Mouse (Mus musculus) forelimb bud, embryonic 11.5 days (tissue): ENCODE measurements around the gene Snx29.
"Not testable (repeated sequence)": the region's sequence is repeated elsewhere in the genome, so short reads cannot be mapped to it uniquely, and the experiment has no call there.

Source experiments
- DNase-seq: peaks from one replicate; pipeline ENCODE4 v3.0.0-alpha.2; 2012; ENCODE audit warnings: low read depth, low spot score

The Snx29 gene

GRCm38 (mm10) chr16:11448696-11449095 is 126.0 kb downstream of the Snx29 start:
- DNase-seq: not testable (repeated sequence)

GRCm38 (mm10) chr16:11449344-11449743 is 126.6 kb downstream of the Snx29 start:
- DNase-seq: no peak

DNA sequence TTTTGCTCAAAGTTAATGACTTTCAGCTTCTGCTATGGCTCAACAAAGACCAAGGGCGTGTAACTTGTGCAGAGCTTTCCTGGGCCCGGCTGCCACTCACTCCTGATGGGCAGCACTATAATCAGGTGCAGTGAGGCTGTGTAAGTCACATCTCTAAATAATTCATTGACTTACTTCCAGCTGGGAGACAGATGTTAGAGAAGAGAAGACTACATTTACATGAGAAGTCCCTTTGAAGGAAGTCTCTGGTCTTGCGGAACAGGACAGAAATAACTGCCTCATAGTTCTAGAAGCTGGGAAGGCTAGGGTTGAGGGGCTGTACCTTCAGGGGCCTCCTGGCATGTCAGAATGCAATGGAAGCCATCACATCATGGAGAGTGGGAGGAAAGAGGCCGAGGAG is 127.9 kb downstream of the Snx29 start:
- DNase-seq: no peak

GRCm38 (mm10) chr16:11454871-11455270 is 132.2 kb downstream of the Snx29 start:
- no peak for DNase-seq

DNA sequence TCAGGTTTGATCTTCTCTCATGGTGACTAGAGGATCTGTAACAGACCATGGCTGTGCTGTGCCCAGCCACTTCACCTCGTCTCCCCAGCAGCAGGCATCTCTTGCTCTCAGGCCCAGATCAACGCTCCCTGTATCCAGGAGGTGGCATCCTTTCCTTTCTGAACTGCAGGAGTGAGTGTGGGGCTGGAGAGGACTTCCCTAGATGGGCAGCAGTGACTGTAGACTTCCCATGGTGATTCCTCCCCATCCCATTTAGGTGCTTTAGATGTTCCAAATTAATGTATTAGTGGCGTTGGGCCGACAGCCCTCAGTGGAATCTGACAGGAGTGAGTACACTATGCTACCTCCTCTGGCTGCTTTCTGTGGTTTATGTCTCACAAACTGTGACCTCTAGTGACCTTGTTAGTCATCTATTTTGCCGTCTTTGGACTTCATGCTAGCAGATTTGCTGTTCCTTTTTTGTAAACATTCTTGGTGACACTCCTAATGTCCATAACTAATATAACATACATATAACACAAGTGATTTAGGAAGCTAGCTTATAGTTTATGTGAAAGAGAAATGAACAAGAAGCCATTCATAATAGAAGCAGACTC is 132.9 kb downstream of the Snx29 start:
- DNase-seq: no peak

GRCm38 (mm10) chr16:11456141-11456645 is 133.5 kb downstream of the Snx29 start:
- no peak for DNase-seq

- no peak for DNase-seq
These were observed 134.4 kb downstream of the Snx29 start for GRCm38 (mm10) chr16:11457136-11457535.

- peak; percentile 78 for DNase-seq
These were observed 135.1 kb downstream of the Snx29 start for GRCm38 (mm10) chr16:11457609-11458350.

DNA sequence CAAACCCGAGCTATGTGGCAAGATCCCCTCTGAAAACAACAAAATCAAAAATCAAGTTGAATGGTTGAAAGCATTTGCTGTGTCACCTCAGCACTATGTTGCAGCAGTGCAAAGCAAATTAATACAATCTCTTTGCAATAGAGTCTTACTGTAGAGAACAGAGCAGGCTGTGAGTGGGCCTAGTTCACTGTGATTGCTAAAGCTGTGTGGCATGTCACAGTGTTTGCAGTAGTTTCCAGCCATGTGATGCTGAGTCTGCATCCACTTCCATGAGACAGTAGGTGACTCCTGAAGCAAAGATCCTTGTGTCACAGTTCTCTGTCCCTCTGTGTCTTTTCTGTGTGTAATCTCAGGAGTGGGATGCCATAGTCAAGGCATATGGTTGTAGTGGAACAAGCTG is 137.5 kb downstream of the Snx29 start:
- no peak for DNase-seq

- no peak for DNase-seq
These were observed 138.9 kb downstream of the Snx29 start for GRCm38 (mm10) chr16:11461612-11462011.

DNA sequence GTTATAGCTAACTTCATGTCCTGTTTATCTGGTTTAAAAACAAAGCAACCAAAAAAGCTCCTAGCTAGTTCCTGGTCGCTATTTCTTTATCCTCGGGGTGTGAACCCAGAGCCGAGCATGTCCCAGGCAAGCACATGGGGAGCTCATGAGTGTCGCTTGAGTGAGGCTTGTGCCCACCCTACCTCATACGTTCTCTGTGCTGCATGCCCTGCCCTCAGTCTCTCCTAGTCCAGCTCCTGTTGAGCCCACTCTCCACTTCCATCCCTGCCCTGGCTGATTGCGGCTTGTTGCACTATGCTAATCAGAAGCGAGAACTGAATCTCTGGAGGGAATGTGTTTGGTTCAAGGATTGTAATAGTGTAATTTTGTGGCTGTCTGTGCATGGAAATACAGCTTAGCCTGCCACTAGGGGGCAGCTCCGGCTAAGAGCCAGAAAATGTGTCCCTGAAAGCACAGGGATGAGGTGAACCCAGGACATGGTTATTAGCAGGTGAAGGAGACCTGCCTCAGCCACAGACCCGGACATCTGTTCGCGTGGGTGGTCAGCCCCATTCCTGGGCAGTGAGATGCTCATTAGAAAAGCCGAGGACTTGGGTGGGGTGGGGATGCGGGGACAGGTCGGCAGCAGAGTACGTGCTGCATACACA is 145.9 kb downstream of the Snx29 start:
- peak; percentile 46 for DNase-seq

DNA sequence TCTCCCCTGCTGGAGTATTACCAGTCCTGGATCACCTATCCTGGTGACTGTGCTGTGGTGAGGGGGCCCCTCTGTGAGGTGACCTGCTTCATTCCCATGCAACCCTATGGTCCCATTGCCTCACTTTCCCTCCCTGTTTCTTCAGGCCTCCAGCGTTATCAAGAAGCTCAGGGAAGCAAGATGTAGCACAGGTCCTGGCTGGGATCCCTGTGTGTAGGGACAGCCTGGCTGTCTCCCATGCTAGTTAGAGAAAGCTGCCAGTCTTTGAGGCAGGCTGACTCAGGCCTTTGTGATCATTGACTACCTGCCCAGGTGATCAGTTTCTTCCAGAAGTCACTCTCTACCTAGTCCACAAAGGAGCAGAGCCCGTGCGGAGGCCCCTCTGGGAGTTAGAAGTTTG is 146.8 kb downstream of the Snx29 start:
- no peak for DNase-seq

DNA sequence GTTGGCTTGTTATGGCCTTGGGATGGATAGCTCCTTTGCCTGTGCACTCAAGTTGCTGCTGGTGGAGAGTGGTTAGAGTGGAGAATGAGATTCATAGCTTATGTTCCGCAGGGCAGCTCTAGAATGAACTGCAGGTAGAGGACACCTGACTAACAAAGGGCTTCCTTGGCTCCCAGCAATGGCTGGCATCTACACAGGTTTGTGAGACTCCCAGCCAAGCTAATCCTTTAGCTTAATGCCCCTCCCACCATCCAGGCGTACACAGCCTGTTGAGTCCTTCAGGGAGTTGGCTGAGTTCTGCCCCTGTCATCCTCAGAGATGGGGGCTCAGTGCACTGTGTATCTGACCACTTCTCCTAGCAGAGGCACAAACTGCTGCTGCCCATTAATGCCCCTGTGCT is 148.5 kb downstream of the Snx29 start:
- no peak for DNase-seq

DNA sequence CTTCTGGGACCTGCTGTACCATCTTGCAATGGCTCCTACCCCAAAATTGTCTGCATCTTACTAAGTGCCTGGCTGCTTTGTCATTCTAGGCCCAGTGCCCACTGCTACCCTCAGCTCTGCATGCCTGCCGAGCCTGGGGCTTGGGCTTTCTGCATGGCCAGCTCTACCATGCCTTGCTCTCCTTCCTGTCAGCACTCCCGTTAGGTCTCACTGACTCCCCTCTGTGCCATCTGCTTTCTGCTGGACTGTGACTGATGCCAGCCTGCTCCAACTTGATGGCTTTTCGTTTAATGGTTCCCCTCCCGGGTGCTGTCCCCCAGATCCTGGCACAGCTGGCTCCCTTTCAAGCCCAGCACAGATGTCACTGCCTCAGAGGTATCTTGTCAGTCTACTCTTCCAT is 150.1 kb downstream of the Snx29 start:
- DNase-seq: no peak

DNA sequence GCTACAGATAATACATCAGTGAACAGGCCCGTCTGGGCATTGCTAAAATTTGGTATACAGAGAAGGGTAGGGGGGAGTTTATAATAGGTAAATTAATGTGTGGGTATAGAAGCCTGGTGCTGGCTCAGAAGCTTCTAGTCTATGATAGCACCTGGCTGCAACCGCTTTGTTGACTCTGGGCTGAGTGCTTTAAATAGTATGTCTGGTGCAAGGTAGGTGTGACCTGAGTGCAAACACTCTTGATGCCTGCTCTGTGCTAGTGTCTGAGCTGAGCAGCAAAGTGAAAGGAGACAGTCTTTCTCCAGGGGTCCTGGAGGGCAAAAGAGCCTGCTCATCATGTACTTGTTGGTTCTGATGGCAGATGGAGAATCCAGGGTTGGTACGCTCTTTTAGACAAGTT is 150.8 kb downstream of the Snx29 start:
- no peak for DNase-seq

GRCm38 (mm10) chr16:11473893-11474505 is 151.3 kb downstream of the Snx29 start:
- DNase-seq: no peak

DNA sequence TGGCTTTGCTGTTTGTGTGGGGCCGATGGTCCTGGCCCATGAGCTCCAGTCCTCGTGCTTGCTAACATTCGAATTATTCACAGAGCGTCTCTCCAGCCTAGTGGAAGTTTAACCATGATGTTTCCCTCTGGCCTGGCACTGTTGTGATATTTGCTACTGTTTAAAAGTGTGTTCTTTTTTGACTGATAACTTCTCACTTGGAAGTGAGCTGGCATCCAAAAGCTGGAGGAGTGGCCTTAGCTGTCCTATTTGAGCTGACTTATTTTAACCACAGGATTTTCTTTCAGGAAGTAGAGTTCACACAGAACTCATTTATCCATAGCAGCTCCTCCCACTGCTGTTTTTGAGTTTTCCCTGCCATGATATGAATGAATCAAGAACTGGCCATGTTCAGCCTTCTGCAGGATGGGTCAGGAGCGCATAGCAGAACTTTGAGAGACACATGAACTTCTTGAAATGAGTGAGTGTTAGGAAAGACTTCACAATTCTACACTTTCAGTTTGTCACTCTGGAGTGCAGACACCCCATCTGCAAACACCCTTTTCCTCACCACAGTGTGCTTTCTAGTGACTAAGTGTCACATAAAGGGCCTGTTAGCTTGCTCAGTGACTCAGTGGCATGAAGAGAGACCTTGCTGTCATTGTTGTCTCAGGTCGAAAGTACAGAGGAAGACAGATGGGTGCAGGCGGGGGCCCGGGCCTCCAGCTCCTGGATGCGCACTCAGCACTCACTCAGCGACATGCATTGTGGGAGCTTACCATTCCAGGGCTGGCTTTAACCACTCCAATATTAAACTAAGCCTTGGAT is 152.6 kb downstream of the Snx29 start:
- no peak for DNase-seq

GRCm38 (mm10) chr16:11476314-11476713 is 153.6 kb downstream of the Snx29 start:
- DNase-seq: no peak

- no peak for DNase-seq
These were observed 154.3 kb downstream of the Snx29 start for GRCm38 (mm10) chr16:11476968-11477367.

- no peak for DNase-seq
These were observed 154.9 kb downstream of the Snx29 start for GRCm38 (mm10) chr16:11477591-11477990.

DNA sequence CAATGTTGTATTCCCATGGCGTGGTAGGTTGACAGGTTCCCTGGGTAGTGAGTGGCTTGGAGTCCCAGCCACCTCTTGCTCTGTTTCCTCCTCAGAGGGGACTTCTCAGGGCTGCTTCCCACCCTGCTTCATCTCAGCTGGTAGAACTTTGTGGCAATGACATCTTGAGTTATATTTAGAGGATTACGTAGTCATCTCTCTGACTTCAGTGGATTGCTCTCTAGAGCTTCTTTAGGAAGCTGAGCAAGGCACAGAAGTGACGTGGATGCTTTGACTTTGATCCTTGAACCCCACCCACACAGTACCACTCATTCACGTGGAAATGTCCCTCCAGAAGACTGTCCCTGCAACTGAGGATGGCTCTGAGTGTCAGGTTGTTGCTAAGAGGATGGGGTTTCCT is 156.9 kb downstream of the Snx29 start:
- DNase-seq: no peak
